Mouse (Mus musculus) ovary, adult 2 months (tissue): ENCODE data around the gene Gm8797. TPM values are rescaled to one million over a fixed set of nuclear protein-coding genes. Genes with fewer than 3 reads are reported as not detected.

ENCODE experiments used
- polyA plus RNA-seq: library from polyadenylated mRNA; depleted of rRNA; stranded (reverse); fragments of >200 nt; gene quantifications from 2 replicates; pipeline ENCODE4 v1.2.3, GENCODE M21; 2012; rRNA removed

The Gm8797 gene
- polyA plus RNA-seq: 1.6 TPM in 1 of 2 replicates, not detected in the other

GRCm38 (mm10) chr3:5750506-5750905 lies at the start of gene Gm8797:
Gm8797 (plus strand) TSS chr3:5750806.

